Mouse (Mus musculus) heart, embryonic 16.5 days (tissue): ENCODE measurements around the gene Ube2q2. TPM values are rescaled to one million over a fixed set of nuclear protein-coding genes. Genes with fewer than 3 reads are reported as not detected.
A peak's percentile ranks its signal among the peaks of the same experiment; 100 is the strongest.

ENCODE experiments used
- ATAC-seq: fragments of 200-750 bp; cut with Nextera tagmentation; replicated peaks from 2 replicates; pipeline ENCODE4 v1.8.0; 2017; ENCODE audit warnings: moderate number of reproducible peaks; ENCODE audit not compliant: insufficient read depth, low FRiP score; ENCODE audit errors: extremely low read depth
- H3K27ac ChIP-seq: fragments of 300-500 bp; sonication (generic); 2 replicates; pipeline ENCODE4 v1.5.1; 2014; ENCODE audit warnings: mild to moderate bottlenecking, low read length, control low read depth, moderate library complexity
- H3K27me3 ChIP-seq: fragments of 300-500 bp; sonication (generic); 2 replicates; pipeline ENCODE4 v1.6.1; 2014; ENCODE audit warnings: low read length, mixed read lengths; ENCODE audit not compliant: control insufficient read depth, insufficient read depth
- H3K36me3 ChIP-seq: fragments of 300-500 bp; sonication (generic); 2 replicates; pipeline ENCODE4 v1.6.1; 2014; ENCODE audit not compliant: control insufficient read depth, insufficient read depth
- H3K4me1 ChIP-seq: fragments of 300-500 bp; sonication (generic); 2 replicates; pipeline ENCODE4 v1.6.1; 2014; ENCODE audit warnings: low read length, mixed read lengths; ENCODE audit not compliant: control insufficient read depth, insufficient read depth
- H3K4me2 ChIP-seq: fragments of 300-500 bp; sonication (generic); 2 replicates; pipeline ENCODE4 v1.6.1; 2014; ENCODE audit warnings: low read depth, mild to moderate bottlenecking, control low read depth, low read length
- H3K4me3 ChIP-seq: fragments of 300-500 bp; sonication (generic); 2 replicates; pipeline ENCODE4 v1.5.1; 2014; ENCODE audit warnings: mild to moderate bottlenecking, control low read depth, low read length
- H3K9ac ChIP-seq: fragments of 300-500 bp; sonication (generic); 2 replicates; pipeline ENCODE4 v1.6.1; 2014; ENCODE audit warnings: low read length, control low read depth
- H3K9me3 ChIP-seq: fragments of 300-500 bp; sonication (generic); replicated peaks from 2 replicates; pipeline ENCODE4 v1.6.1; 2016; ENCODE audit warnings: low read length; ENCODE audit not compliant: control insufficient read depth
- WGBS: fragments of 180-500 bp; shearing (Covaris S2); extraction: QIAGEN DNeasy Blood & Tissue Kit; methylation state at CpG from one replicate; pipeline ENCODE4 v1.1.7; 2014; 5-methylcytosine and 5-hydroxymethylcytosine counted together
- polyA plus RNA-seq: library from polyadenylated mRNA; unstranded; fragments of >200 nt; fragmentation: Nextera tagmentation; extraction: Ambion mirVana; gene quantifications from 2 replicates; pipeline ENCODE4 v1.2.1, GENCODE M21; 2015

Gene Ube2q2
- polyA plus RNA-seq, 1 experiment from 2014 or later, result 21.2 TPM

GRCm38 (mm10) chr9:55122586-55122985, 26.1 kb upstream of the Ube2q2 start:
- H3K4me1 ChIP-seq, result no peaks in the 10 kb centered on the region
- WGBS, result 56% methylated on average over 3 of the region's 3 CpGs
- ATAC-seq, result no peak
- no peak overlapping the region for H3K4me3 ChIP-seq
- H3K9me3 ChIP-seq, result no peaks in the 10 kb centered on the region
- H3K27me3 ChIP-seq, result no peaks in the 10 kb centered on the region
- no peaks in the 10 kb centered on the region for H3K36me3 ChIP-seq
- no peak overlapping the region for H3K4me2 ChIP-seq
- H3K27ac ChIP-seq, result no peak overlapping the region
- H3K9ac ChIP-seq, result no peak overlapping the region

- Histone ChIP-seq H3K4me2 (no peak overlapping the region), H3K36me3 (no peaks in the 10 kb centered on the region), H3K27ac (no peak overlapping the region), H3K27me3 (no peaks in the 10 kb centered on the region), H3K4me1 (no peaks in the 10 kb centered on the region), H3K4me3 (no peak overlapping the region), H3K9me3 (no peaks in the 10 kb centered on the region), H3K9ac (no peak overlapping the region)
- 73% methylated on average over 7 of the region's 7 CpGs for WGBS
- ATAC-seq, result no peak
These were observed 22.9 kb upstream of the Ube2q2 start for GRCm38 (mm10) chr9:55125735-55126134.

- H3K36me3 ChIP-seq, result no peaks in the 10 kb centered on the region
- no peak for ATAC-seq
- no peaks in the 10 kb centered on the region for H3K9me3 ChIP-seq
- no peak overlapping the region for H3K4me3 ChIP-seq
- H3K4me1 ChIP-seq, result no peaks in the 10 kb centered on the region
- H3K27me3 ChIP-seq, result no peaks in the 10 kb centered on the region
- no peak overlapping the region for H3K9ac ChIP-seq
- H3K27ac ChIP-seq, result no peak overlapping the region
- 70% methylated on average over 1 of the region's 1 CpGs for whole genome bisulfite sequencing
- H3K4me2 ChIP-seq, result no peak overlapping the region
These were observed 22.4 kb upstream of the Ube2q2 start for GRCm38 (mm10) chr9:55126295-55126694.

- Histone ChIP-seq H3K27me3 (no peaks in the 10 kb centered on the region), H3K4me3 (no peak overlapping the region), H3K9me3 (no peaks in the 10 kb centered on the region), H3K27ac (no peak overlapping the region), H3K4me2 (no peak overlapping the region), H3K4me1 (peaks cover 4% of the 10 kb centered on the region; the same call in 1 of the 2 replicates), H3K36me3 (no peaks in the 10 kb centered on the region), H3K9ac (no peak overlapping the region)
- no peak for ATAC-seq
These were observed 16.8 kb upstream of the Ube2q2 start for GRCm38 (mm10) chr9:55131851-55132250.

- H3K36me3 ChIP-seq, result no peaks in the 10 kb centered on the region
- no peaks in the 10 kb centered on the region for H3K9me3 ChIP-seq
- no peak overlapping the region for H3K4me2 ChIP-seq
- peak; percentile 23; the same call in 1 of the 2 replicates for ATAC-seq
- H3K9ac ChIP-seq, result no peak overlapping the region
- 16% methylated on average over 5 of the region's 5 CpGs for WGBS
- H3K27me3 ChIP-seq, result no peaks in the 10 kb centered on the region
- H3K4me3 ChIP-seq, result no peak overlapping the region
- peaks cover 8% of the 10 kb centered on the region; the same call in 1 of the 2 replicates for H3K4me1 ChIP-seq
- no peak overlapping the region for H3K27ac ChIP-seq
These were observed 12.1 kb upstream of the Ube2q2 start for GRCm38 (mm10) chr9:55136576-55136975.

GRCm38 (mm10) chr9:55137112-55137511, 11.5 kb upstream of the Ube2q2 start:
- Histone ChIP-seq H3K9ac (no peak overlapping the region), H3K4me1 (peaks cover 8% of the 10 kb centered on the region; the same call in 1 of the 2 replicates), H3K4me3 (no peak overlapping the region), H3K36me3 (no peaks in the 10 kb centered on the region), H3K27me3 (no peaks in the 10 kb centered on the region), H3K4me2 (no peak overlapping the region), H3K9me3 (no peaks in the 10 kb centered on the region), H3K27ac (no peak overlapping the region)
- no peak for ATAC-seq
- 32% methylated on average over 4 of the region's 4 CpGs for WGBS

GRCm38 (mm10) chr9:55139958-55140357, 8.7 kb upstream of the Ube2q2 start:
- Histone ChIP-seq H3K9me3 (no peaks in the 10 kb centered on the region), H3K9ac (no peak overlapping the region), H3K4me2 (no peak overlapping the region), H3K4me3 (no peak overlapping the region), H3K27ac (no peak overlapping the region), H3K27me3 (no peaks in the 10 kb centered on the region), H3K36me3 (no peaks in the 10 kb centered on the region), H3K4me1 (peaks cover 8% of the 10 kb centered on the region; the same call in 1 of the 2 replicates)
- WGBS, result 47% methylated on average over 5 of the region's 5 CpGs
- ATAC-seq, result 0 out of 2 replicates have a peak, but pooled peaks have one; percentile 49

- H3K9ac ChIP-seq, result peak overlapping the region; percentile 90
- no peaks in the 10 kb centered on the region for H3K9me3 ChIP-seq
- H3K36me3 ChIP-seq, result no peaks in the 10 kb centered on the region
- peak overlapping the region; percentile 78 for H3K4me3 ChIP-seq
- H3K4me1 ChIP-seq, result peaks cover 16% of the 10 kb centered on the region
- 1% methylated on average over 85 of the region's 93 CpGs for WGBS
- H3K27me3 ChIP-seq, result no peaks in the 10 kb centered on the region
- ATAC-seq, result peak; percentile 76
- H3K27ac ChIP-seq, result peak overlapping the region; percentile 70
- peak overlapping the region; percentile 85 for H3K4me2 ChIP-seq
These were observed 1.0 kb downstream of the Ube2q2 start for GRCm38 (mm10) chr9:55149499-55150278.

GRCm38 (mm10) chr9:55150279-55150726, 1.6 kb downstream of the Ube2q2 start:
- H3K4me2 ChIP-seq, result peak overlapping the region; percentile 85
- H3K27me3 ChIP-seq, result no peaks in the 10 kb centered on the region
- H3K27ac ChIP-seq, result peak overlapping the region; percentile 70; the same call in 1 of the 2 replicates
- no peaks in the 10 kb centered on the region for H3K9me3 ChIP-seq
- 2% methylated on average over 13 of the region's 13 CpGs for WGBS
- H3K36me3 ChIP-seq, result no peaks in the 10 kb centered on the region
- H3K4me3 ChIP-seq, result peak overlapping the region; percentile 78
- ATAC-seq, result no peak
- H3K4me1 ChIP-seq, result peaks cover 16% of the 10 kb centered on the region
- H3K9ac ChIP-seq, result peak overlapping the region; percentile 90
